Mouse (Mus musculus): ENCODE results near the gene Zfp618. TPM values are rescaled to one million over a fixed set of nuclear protein-coding genes. Genes with fewer than 3 reads are reported as not detected.

The Zfp618 gene
- polyA plus RNA-seq, 1 experiment from 2014 or later, result 40.4 TPM

GRCm38 (mm10) chr4:63166323-63166722 lies 200.9 kb downstream of the Zfp618 start:
- Histone ChIP-seq H3K36me3 (no peaks in the 10 kb centered on the region), H3K9me3 (no peaks in the 10 kb centered on the region), H3K4me2 (no peak overlapping the region), H3K27me3 (peaks cover 12% of the 10 kb centered on the region), H3K4me1 (no peaks in the 10 kb centered on the region), H3K27ac (no peak overlapping the region), H3K4me3 (no peak overlapping the region), H3K9ac (no peak overlapping the region)
- no peak for ATAC-seq (ENCODE audit: insufficient number of reproducible peaks, insufficient read depth, low FRiP score, low TSS enrichment, low read depth)
- 83% methylated on average over 5 of the region's 5 CpGs for WGBS

GRCm38 (mm10) chr4:63170061-63170460 lies 204.7 kb downstream of the Zfp618 start:
- no peaks in the 10 kb centered on the region for H3K36me3 ChIP-seq
- H3K9me3 ChIP-seq, result peaks cover 2% of the 10 kb centered on the region; the same call in 1 of the 2 replicates
- H3K4me1 ChIP-seq, result no peaks in the 10 kb centered on the region
- 84% methylated on average over 4 of the region's 4 CpGs for WGBS
- no peak overlapping the region for H3K9ac ChIP-seq
- no peak for ATAC-seq (ENCODE audit: insufficient number of reproducible peaks, insufficient read depth, low FRiP score, low TSS enrichment, low read depth)
- H3K27ac ChIP-seq, result no peak overlapping the region
- H3K4me3 ChIP-seq, result no peak overlapping the region
- H3K27me3 ChIP-seq, result peaks cover 26% of the 10 kb centered on the region
- no peak overlapping the region for H3K4me2 ChIP-seq

GRCm38 (mm10) chr4:63171122-63171521 lies 205.7 kb downstream of the Zfp618 start:
- H3K27ac ChIP-seq, result no peak overlapping the region
- no peak overlapping the region for H3K4me2 ChIP-seq
- no peak overlapping the region for H3K9ac ChIP-seq
- H3K9me3 ChIP-seq, result peaks cover 2% of the 10 kb centered on the region; the same call in 1 of the 2 replicates
- H3K36me3 ChIP-seq, result no peaks in the 10 kb centered on the region
- no peak overlapping the region for H3K4me3 ChIP-seq
- 56% methylated on average over 24 of the region's 24 CpGs for WGBS
- H3K27me3 ChIP-seq, result peaks cover 26% of the 10 kb centered on the region
- no peaks in the 10 kb centered on the region for H3K4me1 ChIP-seq
- ATAC-seq (ENCODE audit: insufficient number of reproducible peaks, insufficient read depth, low FRiP score, low TSS enrichment, low read depth), result no peak

GRCm38 (mm10) chr4:63171969-63172685 lies 206.8 kb downstream of the Zfp618 start, which contains the start of gene Kif12:
Kif12 (minus strand) TSS chr4:63172131.
- 79% methylated on average over 4 of the region's 4 CpGs for WGBS
- H3K36me3 ChIP-seq, result no peaks in the 10 kb centered on the region
- H3K4me1 ChIP-seq, result no peaks in the 10 kb centered on the region
- H3K4me3 ChIP-seq, result no peak within 1 kb of the TSS
- no peak within 1 kb of the TSS for H3K9ac ChIP-seq
- no peak for ATAC-seq (ENCODE audit: insufficient number of reproducible peaks, insufficient read depth, low FRiP score, low TSS enrichment, low read depth)
- no peak within 1 kb of the TSS for H3K4me2 ChIP-seq
- H3K27me3 ChIP-seq, result peaks cover 26% of the 10 kb centered on the region
- no peak within 1 kb of the TSS for H3K27ac ChIP-seq
- peaks cover 2% of the 10 kb centered on the region; the same call in 1 of the 2 replicates for H3K9me3 ChIP-seq

- WGBS, result 6% methylated on average over 5 of the region's 5 CpGs
- Histone ChIP-seq H3K4me3 (no peak overlapping the region), H3K9me3 (no peaks in the 10 kb centered on the region), H3K4me1 (peaks cover 9% of the 10 kb centered on the region), H3K9ac (no peak overlapping the region), H3K27me3 (no peaks in the 10 kb centered on the region), H3K27ac (no peak overlapping the region), H3K4me2 (no peak overlapping the region), H3K36me3 (no peaks in the 10 kb centered on the region)
- no peak; the same call in 1 of the 2 replicates for ATAC-seq (ENCODE audit: insufficient number of reproducible peaks, insufficient read depth, low FRiP score, low TSS enrichment, low read depth)
Measured at GRCm38 (mm10) chr4:63181556-63181955, 216.2 kb downstream of the Zfp618 start.

GRCm38 (mm10) chr4:63186281-63186870 lies 221.0 kb downstream of the Zfp618 start:
- no peaks in the 10 kb centered on the region for H3K27me3 ChIP-seq
- peak overlapping the region; percentile 69 for H3K27ac ChIP-seq
- peaks cover 25% of the 10 kb centered on the region for H3K4me1 ChIP-seq
- no peaks in the 10 kb centered on the region for H3K36me3 ChIP-seq
- no peaks in the 10 kb centered on the region for H3K9me3 ChIP-seq
- peak; percentile 71 for ATAC-seq (ENCODE audit: insufficient number of reproducible peaks, insufficient read depth, low FRiP score, low TSS enrichment, low read depth)
- no peak overlapping the region for H3K4me3 ChIP-seq
- 61% methylated on average over 21 of the region's 21 CpGs for WGBS
- H3K4me2 ChIP-seq, result no peak overlapping the region
- no peak overlapping the region for H3K9ac ChIP-seq

Other genes starting within 250 kb of the Zfp618 start
- gene Ambp, start 189.2 kb downstream of the Zfp618 start, polyA plus RNA-seq (2015; fragmentation: Nextera tagmentation; extraction: Ambion mirVana), result 18.3 TPM in 1 of 2 replicates, not detected in the other
- 0.11 TPM in 1 of 2 replicates, not detected in the other for gene Kif12, start 206.6 kb downstream of the Zfp618 start, polyA plus RNA-seq (2015; fragmentation: Nextera tagmentation; extraction: Ambion mirVana)
- gene Col27a1, start 248.4 kb downstream of the Zfp618 start, polyA plus RNA-seq (2015; fragmentation: Nextera tagmentation; extraction: Ambion mirVana), result 26.1 and 30.2 TPM in 2 replicates